Mouse (Mus musculus) cerebellum, adult 9-10 months (tissue): ENCODE measurements at regions not wholly inside any gene's neighbourhood (a gene's known extent, or its start where the extent isn't known, plus 50 kb on each side); places are given as distances from the start of the nearest gene placed in this dataset.

Experiments
- DNase-seq: peaks from one replicate; pipeline ENCODE4 v3.0.0; 2022

DNA sequence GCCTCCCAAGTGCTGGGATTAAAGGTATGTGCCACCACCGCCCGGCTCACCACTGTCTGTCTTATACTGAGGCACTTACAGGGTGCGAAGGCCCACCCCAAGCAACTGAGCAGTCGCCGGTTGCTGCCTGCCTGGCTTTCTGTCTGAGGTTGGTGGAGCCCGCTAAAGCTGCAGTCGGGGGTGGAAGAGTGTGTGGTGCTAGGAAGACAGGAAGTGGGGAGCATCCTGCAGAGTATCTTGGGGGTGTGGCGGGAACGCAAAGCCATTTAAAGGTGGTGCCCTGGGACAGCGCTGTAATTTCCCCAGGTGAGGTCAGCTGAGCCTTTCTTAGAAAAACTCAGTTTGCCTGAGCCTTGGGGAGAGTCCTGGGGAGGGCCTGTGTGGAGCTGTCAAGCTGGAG, 89.3 kb downstream of the Gadd45g start:
- DNase-seq = no peak

DNA sequence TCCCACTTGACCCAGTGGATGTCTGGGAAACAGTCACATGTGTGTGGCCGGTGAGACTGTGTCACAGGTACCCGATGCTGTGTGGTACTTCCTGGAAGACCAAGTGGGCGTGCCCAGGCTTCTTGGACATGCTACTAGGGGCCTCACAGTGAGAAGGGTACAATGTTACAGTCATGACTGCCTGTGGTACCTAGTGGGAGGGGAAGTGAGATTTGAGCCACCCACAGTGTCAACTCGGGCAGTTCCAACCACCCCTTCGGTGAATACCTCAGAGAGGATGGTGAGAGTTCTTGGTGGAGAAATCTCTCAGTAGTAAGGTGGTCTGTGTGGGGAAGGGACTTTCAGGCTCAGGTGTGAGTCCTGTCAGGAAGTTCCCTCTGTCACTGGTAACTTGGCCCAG, 90.0 kb downstream of the Gadd45g start:
- DNase-seq = no peak

DNA sequence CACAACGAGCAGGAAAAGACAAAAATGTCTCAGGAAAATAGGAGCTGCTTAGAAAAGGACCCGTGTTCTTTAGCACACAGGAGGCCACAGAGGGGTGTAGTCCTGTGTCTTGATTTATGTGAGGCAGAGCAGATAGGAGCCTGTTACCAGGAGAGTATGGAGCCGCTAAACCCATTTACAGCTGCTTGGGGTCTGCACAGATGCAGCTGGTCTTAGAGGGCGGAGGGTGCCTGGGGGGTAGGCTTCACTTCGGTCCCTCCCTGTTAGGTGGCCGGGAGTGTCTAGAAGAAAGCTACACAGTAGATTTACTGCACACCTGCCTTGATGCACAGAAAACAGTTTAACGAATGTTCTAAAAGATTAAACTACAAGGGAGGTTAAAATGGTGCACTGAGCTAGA, 91.4 kb downstream of the Gadd45g start:
- DNase-seq = no peak

DNA sequence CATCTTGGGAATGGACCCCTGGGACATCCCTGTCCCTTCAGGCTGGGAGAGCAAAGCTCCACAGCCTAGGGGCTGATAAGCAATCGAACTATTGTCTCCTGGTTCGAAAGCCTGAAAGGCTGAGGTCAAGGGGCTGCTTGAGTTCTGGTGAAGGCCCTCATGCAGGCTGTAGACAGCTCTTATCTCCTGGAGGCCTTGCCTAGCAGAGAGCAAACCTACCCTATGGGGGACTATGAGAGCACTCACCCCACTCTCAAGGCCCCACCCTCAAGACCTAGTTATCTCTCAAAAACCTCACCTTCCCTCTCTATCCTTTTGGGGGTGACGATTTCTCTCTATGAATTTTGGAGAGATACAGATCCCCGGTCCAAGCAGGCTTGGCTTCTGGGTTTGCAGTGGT, 92.8 kb downstream of the Gadd45g start:
- no peak for DNase-seq

DNA sequence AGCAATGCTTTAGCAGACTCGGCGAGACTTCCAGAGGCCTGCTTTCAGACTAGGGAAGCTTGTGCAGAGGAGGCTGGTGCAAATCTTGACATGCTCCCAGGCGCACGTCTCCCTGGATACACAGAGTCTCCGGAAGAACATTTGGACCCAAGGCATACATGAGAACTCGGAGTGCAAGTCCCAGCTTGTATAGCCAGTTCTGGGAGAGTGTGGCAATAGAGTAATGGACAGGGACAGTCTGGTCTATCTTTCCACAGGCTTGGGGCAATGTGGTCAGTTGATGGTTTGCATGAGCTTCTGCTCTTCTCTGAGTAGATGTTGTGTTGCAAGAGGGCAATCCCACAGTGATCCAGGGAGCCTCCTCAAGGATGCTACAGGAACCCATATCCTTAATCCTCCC, 93.2 kb downstream of the Gadd45g start:
- no peak for DNase-seq

DNA sequence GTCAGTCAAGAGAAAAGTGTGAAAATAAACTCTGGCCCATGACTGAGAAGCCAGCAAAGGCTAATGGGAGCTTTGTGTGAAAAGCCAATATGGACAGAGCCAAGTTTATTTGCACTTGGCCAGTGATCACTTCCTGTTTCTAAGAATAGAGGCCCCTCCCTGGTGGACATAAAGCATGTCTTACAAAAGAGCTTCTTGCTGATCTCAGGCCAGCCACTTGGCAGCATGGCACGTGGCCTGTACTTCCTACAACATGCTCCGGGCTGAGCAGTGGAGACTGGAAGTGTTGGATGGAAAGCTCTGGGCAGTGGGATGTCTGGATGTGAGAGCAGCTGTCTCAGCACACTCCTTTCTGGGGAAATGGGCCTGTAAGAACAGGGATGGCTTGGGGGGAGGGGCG, 99.7 kb downstream of the Gadd45g start:
- DNase-seq = no peak

DNA sequence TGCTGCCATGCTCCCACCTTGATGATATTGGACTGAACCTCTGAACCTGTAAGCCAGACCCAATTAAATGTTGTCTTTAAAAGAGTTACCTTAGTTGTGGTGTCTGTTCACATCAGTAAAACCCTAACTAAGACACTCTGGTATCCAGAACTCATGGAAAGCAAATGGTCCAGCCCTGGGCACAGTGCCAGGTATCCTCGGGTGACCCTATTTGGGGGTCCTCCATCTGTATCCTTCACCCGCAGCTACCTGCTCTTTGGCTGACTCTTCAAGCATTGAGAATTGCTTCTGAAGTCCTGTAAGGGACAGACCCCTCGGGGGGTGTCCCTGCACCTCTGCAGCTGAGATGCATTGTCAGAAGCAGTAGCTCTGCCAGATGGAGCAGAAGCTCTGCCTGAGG, 102.4 kb downstream of the Gadd45g start:
- DNase-seq = no peak

DNA sequence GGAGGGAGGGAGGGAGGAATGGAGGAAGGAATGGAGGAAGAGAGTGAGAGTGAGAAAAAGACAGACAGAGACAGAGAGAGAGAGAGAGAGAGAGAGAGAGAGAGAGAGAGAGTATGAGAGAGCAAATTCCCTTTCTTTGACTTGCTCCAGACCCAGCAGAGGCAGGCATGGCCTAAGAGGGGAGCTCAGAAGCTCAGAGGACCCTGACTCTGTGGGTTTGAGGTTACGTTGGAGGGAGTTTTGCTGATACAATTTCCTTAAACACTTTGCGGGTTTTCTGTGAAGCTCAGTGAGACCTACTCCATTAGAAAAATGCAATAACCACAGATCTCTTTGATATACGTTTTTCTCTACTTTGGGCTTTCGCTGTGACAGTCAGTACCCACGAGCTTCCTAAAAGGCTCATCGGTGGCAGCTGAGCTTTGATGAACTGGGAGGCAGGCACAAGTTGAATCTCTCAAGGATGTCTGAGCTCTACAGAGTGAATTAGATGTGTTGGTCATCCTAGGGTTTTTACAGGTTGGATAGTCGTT, 105.1 kb downstream of the Gadd45g start:
- DNase-seq = no peak

DNA sequence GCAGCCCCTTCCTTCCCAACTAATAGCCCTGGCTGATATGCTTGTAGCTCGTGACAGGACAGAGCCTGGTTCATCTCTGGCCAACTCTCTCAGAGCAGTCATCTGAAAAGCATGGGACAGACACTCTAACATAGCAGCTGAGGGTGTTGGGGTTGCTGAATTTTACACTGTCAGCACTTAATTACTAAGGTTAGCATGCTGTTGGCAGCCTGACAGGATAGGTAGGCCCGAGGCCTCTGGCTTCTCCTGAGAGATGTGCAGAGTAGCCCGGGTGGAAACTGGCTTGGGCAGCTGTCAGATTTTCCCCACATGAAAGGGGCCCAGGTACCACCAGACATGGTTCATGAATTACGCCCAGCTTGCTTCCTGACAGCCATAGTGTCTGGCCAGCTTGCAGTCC, 106.6 kb downstream of the Gadd45g start:
- no peak for DNase-seq

DNA sequence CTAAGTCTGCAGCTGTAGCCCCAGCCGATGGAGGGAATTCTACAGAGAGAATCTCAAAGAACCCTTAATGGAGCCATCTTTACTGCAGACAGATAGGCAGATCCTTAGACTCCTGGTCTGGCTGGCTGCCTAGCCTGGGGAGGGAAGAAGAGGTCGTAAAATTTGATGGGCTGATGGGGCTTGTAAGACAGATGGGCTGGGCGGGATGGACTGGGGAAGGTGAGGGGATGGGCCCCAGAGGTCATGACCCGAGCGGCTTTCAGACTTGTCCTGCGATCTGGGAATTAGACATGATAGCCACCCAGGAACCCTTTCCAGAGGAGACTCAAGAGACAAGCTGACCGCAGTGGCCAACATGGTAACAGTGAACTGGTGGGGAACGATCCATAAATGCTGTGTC, 107.1 kb downstream of the Gadd45g start:
- no peak for DNase-seq

DNA sequence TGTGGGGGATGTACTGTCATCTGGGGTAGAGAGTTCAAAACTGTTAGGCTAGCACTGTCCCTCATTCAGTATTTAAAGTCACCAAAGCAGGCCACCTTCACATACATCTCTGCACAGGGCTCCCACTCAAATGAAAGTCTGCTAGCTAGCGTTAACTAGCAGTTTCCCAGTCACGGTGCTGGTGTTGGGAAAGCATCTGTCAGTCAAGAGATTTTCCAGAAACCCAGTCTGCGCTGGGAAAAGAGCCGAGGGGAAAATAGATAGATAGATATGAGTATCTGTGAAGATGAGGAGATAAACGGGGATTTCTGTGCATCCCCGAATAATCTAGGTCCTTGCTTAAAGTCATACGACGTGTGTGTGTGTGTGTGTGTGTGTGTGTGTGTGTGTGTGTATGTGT, 110.6 kb downstream of the Gadd45g start:
- DNase-seq = no peak

DNA sequence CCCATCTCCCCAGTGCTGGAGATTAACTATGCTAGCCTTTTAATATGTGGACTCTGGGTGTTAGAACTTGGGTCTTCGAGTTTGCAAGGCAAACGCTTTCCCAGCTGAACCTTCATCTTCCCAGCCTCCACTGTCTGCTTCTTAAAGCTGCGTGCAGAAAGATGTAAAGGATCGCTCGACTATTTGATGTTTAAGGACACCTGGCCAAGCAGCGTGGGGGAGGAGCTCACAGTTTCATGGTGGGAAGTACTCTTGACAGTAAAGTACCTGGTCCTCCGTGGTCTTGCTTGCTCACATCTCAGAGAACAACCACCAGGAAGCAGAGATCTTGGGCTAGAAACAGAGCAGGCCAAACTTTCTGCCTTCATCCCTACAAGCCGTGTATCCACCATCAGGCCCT, 113.1 kb downstream of the Gadd45g start:
- DNase-seq = no peak

DNA sequence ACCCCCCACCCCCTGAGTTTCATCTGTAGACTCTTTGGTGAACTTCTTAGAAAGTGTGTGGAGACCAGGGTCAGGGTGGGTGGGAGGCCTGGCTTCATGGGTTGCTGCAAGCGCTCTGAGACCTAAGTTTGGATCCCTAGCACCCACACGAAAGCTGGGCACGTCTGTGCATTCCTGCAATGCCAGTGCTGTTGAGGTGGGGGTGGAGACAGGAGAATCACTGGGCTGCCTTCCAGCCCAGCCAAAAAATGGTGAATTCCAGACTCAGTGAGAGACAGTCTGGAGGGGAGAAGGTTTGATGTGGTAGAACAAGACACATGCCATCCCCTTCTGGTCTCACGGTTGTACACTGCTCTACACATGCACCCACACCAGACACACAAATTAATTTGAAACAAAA, 113.8 kb downstream of the Gadd45g start:
- no peak for DNase-seq

DNA sequence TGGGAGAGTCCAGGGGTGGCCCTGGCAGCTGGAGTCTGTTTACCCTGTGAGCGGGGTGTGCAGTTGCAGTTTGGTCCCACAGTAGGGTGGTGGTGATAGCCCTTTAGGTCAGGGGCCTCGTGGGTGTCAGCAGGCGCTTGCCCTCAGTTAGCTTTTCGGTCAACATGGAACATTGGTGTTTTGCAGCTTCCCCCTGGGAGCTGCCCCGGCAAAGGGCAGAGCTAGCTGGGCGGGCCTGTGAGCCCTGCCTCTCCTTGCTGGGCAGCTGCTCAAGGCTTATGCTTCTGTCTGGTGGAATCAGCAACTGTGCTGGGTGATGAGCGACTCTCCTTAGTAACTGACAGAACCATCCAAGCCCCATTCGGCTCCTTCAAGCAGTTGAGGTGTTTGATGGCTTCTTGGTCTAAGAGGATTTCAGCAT, 115.7 kb downstream of the Gadd45g start:
- DNase-seq = no peak

DNA sequence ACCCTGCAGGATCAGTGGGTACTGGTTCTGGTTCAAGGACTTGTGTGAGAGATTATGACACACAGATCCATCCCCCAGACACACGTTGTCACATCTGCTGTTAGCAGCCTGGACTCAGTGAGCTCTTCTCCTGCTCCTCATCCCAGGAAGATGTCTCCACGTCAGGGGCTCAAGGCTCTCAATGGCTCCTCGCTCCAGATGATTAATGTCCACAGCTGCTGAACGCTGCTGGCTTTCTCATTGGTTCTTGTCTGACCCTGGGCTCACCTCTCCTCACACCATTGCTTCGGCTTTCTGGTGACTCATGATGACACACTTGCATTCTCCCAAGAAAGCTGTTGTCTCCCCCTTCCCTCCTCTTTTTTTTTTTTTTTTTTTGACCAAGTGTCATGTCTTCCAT, 116.2 kb downstream of the Gadd45g start:
- DNase-seq = no peak

DNA sequence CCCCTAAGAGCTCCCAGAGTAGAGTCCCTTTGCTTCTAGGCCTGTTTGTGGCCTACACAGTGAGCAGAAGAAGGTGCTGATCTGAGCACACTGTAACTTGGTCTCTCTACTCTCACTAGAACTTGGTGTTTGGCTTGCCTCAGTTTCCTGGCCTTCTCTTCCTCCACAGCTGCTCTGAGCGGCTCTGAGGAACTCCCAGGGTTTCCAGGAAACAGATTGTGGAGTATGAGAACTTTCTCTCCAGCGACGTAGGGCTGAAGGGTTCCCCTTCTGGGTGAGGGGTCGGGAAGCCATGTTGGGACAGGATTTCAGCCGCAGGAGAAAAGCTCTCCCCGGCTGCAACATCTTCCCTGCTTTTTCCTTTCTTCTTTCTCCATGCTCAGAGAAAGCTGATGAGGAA, 117.5 kb downstream of the Gadd45g start:
- DNase-seq = no peak

DNA sequence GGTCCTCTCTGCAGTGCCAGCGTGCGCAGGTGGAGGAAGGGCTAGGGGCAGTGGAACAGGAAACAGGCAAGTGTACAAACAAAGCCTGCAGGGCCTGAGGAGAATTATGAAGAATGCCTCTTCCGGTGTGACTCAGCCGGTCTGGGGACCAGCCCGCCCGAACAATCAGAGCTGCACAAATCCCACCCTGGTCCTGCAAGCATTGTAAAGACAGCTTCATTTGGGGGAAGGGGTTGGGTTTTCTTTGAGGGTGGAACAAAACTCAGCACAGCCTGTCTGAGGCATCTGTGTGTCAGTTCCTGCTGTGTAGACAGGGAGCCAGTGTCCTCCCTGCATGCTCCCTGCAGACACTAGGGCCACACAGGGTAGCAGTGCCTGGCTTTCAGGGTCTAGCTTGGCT, 117.9 kb downstream of the Gadd45g start:
- DNase-seq = no peak

DNA sequence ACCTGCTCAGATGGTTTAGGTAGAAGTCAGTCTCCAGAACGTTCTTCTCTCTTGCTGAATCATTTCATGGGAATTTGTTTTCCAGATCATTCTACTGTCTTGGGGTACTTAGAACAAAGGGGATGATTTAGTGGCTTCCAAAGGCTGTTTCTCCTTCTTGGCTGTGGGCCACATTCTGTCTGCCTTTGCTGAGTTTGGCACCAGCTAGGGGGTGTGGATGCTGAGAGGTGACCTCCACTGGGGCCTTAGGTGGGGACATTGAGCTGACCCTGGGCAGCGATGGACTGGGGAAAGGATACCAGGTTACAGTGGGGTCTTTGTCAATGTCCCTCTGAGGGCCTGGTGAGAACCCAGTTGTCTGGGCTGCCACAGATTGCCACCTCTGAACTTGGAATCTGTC, 118.4 kb downstream of the Gadd45g start:
- no peak for DNase-seq

DNA sequence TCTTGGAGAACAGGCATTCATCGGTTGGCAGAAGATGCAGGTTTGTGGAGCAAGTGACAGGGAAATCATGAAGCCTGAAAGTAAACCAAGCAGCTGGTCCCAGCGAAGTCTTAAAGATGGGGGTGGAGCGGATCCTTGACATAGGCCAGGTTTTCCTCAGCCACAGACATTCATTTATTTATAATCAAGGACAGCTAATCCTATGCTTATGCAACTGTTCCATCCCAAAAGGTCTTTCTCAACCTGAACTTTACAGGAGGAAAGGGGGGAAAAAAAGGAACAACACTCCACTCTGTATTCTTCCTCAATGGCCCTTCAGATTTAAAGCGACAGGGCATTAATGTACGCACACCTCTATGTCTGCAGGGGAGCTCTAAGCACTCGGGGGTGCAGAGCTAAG, 121.6 kb downstream of the Gadd45g start:
- DNase-seq = no peak

DNA sequence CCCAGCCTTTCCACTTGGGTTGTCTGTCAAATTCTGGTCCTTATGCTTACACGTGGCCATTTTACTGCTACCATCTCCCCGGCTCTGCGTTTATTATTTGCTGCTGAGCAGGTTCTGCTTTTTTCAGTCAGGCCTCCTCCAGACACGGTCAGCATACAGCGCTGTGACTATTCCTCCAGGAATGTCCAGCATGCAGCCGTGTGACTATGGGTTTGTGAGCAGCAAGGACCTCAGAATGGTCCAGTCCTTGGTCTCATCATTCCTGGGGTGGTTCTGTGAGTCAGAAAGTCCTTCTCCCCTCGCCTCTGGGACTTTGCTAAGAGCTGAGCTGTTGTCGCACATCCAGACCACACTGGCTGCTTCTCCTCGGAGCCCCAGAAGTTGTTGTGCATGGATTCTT, 122.3 kb downstream of the Gadd45g start:
- no peak for DNase-seq

DNA sequence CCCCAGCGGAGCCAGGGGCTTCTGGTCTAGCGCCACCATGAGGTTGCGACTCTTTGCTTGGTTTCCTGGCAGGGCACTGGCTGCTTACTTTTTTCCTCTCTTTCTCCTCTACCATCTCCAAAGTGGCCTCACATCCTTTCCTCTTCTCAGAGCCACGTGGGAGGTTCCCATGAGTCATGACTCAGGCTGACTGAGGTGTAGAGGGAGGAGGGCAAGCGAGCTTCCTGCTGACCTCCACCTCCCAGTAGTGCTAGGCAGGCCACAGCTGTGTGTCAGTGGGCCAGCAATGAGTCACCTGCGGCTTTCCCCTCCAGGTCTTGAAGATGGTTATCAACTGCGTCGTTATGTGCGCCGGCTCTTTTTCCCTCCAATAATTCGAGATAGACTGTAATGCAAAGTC, 123.6 kb downstream of the Gadd45g start:
- no peak for DNase-seq

DNA sequence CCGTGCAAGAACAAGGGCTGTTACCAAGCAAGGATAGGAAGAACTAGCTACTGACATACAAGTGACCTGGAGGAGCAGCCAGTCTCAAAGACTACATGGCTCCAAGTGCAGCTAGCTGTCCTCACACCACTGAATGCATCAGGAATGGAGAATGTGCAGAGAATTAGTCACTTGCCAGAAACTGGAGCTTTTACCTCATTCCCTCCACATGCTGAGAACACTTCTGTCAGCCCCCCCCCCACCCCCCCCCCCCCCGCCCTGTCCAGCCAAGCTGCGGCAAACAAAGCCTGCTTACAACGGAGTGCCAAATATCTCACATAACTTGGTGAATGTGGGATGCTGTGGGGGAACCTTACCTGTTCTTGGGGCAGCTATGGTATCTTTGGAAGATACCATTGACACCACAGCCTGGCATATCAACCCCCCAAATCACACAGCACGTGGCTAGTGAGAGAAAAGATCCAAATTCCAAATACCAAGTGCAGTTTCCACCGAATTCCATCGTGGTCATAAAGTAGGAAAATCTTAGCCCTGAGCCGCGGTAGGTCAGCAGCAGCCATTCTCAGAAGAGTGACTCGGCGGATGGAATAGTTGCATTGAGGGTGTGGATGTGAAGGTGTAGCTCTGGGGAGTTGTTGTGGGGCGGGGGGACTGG, 126.3 kb downstream of the Gadd45g start:
- DNase-seq = no peak

DNA sequence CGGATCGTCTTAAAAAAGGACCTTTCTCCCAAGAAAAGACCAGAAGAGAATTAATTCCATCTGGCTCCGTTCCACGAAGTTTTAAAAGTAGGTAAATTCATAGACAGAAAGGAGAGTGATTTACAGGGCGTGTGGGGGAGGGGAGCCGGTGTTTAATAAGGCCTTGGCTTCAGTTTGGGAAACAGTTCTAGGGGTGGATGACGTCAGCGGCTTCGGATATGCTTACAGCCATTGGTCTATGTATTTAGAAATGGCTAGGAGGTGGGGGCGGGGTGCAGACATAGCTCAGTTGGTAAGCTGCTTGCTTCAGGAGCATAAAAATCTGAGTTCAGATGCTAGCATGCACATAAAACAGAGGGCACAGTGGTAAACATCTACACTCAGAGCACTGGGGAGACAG, 127.0 kb downstream of the Gadd45g start:
- DNase-seq = no peak

DNA sequence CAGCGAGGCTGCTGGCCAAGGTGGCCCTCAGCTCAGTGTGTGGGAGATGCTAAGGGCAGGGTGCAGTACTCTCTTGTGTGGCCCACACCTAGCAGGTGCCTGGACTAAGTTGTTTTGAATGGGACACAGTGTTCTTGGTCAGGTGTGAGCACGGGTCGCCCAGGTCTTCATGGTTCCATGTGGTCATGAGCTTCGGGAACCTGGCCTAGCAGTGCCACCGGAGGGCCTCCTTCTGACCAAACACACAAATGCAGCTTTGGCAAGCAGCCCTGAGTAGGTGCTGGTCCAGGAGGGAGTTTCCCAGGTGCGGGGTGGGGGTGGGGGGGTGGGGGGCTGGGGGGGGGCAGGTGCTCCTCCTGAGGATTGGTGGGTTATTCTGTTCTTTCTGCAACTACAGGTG, 127.6 kb downstream of the Gadd45g start:
- no peak for DNase-seq

DNA sequence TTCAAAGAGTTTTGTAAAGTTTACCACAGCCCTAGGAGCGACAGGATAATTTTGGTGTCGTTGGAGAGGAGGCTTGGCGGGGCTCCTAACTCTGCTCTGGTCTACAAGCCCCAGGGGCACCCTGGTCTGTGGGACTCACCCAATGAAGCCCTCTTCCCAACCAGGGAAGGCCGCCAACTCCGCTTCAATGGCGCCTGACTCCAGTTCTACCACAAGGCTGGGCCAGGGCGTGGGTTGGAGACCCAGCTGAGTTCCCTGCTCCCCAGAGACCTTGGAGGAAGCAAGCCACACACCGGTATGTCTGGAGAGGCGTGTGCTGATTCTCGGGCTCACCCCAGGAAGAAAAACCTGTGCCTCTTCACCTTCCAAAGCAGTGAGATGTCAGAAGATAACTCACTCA, 128.9 kb downstream of the Gadd45g start:
- no peak for DNase-seq
